Mouse (Mus musculus) MEL (cell line): ENCODE measurements at regions not wholly inside any gene's neighbourhood (a gene's known extent, or its start where the extent isn't known, plus 50 kb on each side); places are given as distances from the start of the nearest gene placed in this dataset.
"Not testable (repeated sequence)": the region's sequence is repeated elsewhere in the genome, so short reads cannot be mapped to it uniquely, and the experiment has no call there.

ENCODE experiments used
- DNase-seq: peaks from one replicate; pipeline ENCODE4 v3.0.0; 2011; ENCODE audit warnings: low read depth, low spot score
- H3K27ac ChIP-seq: 2 replicates; pipeline ENCODE4 v1.5.1; 2012; ENCODE audit warnings: low read depth, mild to moderate bottlenecking, control low read depth, low read length, moderate library complexity; ENCODE audit not compliant: control insufficient read depth
- H3K27me3 ChIP-seq, 2 experiments: fragments of 150-350 bp in 1 of 2; sonication (generic) in 1 of 2; 2 replicates each; pipeline ENCODE4 v1.6.1; 2012; ENCODE audit warnings: low read length in 2 of 2, mild to moderate bottlenecking in 2 of 2, improper control_type of control experiment in 1 of 2, moderate library complexity in 1 of 2; ENCODE audit not compliant: insufficient read depth in 2 of 2, control insufficient read depth in 1 of 2
- H3K36me3 ChIP-seq, 2 experiments: 2 replicates each; pipeline ENCODE4 v1.6.1; 2012 to 2014; ENCODE audit warnings: low read length in 2 of 2, improper control_type of control experiment in 1 of 2, inconsistent platforms in 1 of 2, mild to moderate bottlenecking in 1 of 2; ENCODE audit not compliant: insufficient read depth in 2 of 2, control insufficient read depth in 1 of 2
- H3K4me1 ChIP-seq, 2 experiments: fragments of 150-350 bp in 1 of 2; sonication (generic) in 1 of 2; 2 replicates each; pipeline ENCODE4 v1.6.1; 2012; ENCODE audit warnings: low read length in 2 of 2, improper control_type of control experiment in 1 of 2, mild to moderate bottlenecking in 1 of 2; ENCODE audit not compliant: insufficient read depth in 2 of 2, control insufficient read depth in 1 of 2
- H3K4me3 ChIP-seq, 2 experiments: fragments of 150-350 bp in 1 of 2; sonication (generic) in 1 of 2; 2 replicates each; pipeline ENCODE4 v1.5.1; 2012; ENCODE audit warnings: low read depth in 2 of 2, low read length in 2 of 2, mild to moderate bottlenecking in 2 of 2, moderate library complexity in 2 of 2, control low read depth in 1 of 2, improper control_type of control experiment in 1 of 2; ENCODE audit not compliant: control insufficient read depth in 1 of 2, insufficient read depth in 1 of 2
- H3K79me2 ChIP-seq: 2 replicates; pipeline ENCODE4 v1.6.1; 2012; ENCODE audit warnings: mild to moderate bottlenecking, low read length, moderate library complexity; ENCODE audit not compliant: control insufficient read depth, poor library complexity, insufficient read depth
- H3K9ac ChIP-seq: 2 replicates; pipeline ENCODE4 v1.6.1; 2012; ENCODE audit warnings: low read depth, mild to moderate bottlenecking, control low read depth, low read length, moderate library complexity; ENCODE audit not compliant: control insufficient read depth, poor library complexity, severe bottlenecking
- H3K9me3 ChIP-seq: fragments of 150-350 bp; sonication (generic); replicated peaks from 2 replicates; pipeline ENCODE4 v1.6.1; 2012; ENCODE audit warnings: mild to moderate bottlenecking, low read length, improper control_type of control experiment, moderate library complexity; ENCODE audit not compliant: insufficient read depth
- BHLHE40 ChIP-seq: IDR thresholded peaks from 2 replicates; pipeline ENCODE4 v1.6.1; 2012; ENCODE audit warnings: low read depth, mild to moderate bottlenecking, inconsistent platforms, low read length, improper control_type of control experiment, borderline replicate concordance
- CTCF ChIP-seq, 3 experiments: IDR thresholded peaks in 2 of 3; conservative IDR thresholded peaks in 1 of 3; 2 replicates each; pipeline ENCODE4 v1.5.1; 2011 to 2012; ENCODE audit warnings: low read length in 3 of 3, low read depth in 2 of 3, mild to moderate bottlenecking in 2 of 3, improper control_type of control experiment in 1 of 3, inconsistent platforms in 1 of 3, mixed read lengths in 1 of 3, moderate library complexity in 1 of 3; ENCODE audit not compliant: control insufficient read depth in 1 of 3, insufficient read depth in 1 of 3, poor library complexity in 1 of 3, severe bottlenecking in 1 of 3
- E2F4 ChIP-seq: IDR thresholded peaks from 2 replicates; pipeline ENCODE4 v1.6.1; 2011; ENCODE audit warnings: low read depth, low read length, improper control_type of control experiment, borderline replicate concordance
- EP300 ChIP-seq, 2 experiments: IDR thresholded peaks; 2 replicates each; pipeline ENCODE4 v1.6.1; 2011; ENCODE audit warnings: improper control_type of control experiment in 2 of 2, low read length in 2 of 2, low read depth in 1 of 2, mild to moderate bottlenecking in 1 of 2
- GABPA ChIP-seq: IDR thresholded peaks from 2 replicates; pipeline ENCODE4 v1.6.1; 2012; ENCODE audit warnings: low read depth, mild to moderate bottlenecking, inconsistent platforms, low read length, improper control_type of control experiment, moderate library complexity
- JUND ChIP-seq: IDR thresholded peaks from 2 replicates; pipeline ENCODE4 v1.6.1; 2011; ENCODE audit warnings: low read depth, mild to moderate bottlenecking, improper control_type of control experiment, low read length
- KAT2A ChIP-seq: conservative IDR thresholded peaks from 2 replicates; pipeline ENCODE4 v1.6.1; 2012; ENCODE audit warnings: low read depth, low read length, improper control_type of control experiment, inconsistent platforms
- MAZ ChIP-seq: IDR thresholded peaks from 2 replicates; pipeline ENCODE4 v1.6.1; 2012; ENCODE audit warnings: low read depth, mild to moderate bottlenecking, inconsistent platforms, low read length, improper control_type of control experiment
- MXI1 ChIP-seq: IDR thresholded peaks from 2 replicates; pipeline ENCODE4 v1.6.1; 2011; ENCODE audit warnings: mild to moderate bottlenecking, low read depth, low read length, improper control_type of control experiment
- MYB ChIP-seq: IDR thresholded peaks from 2 replicates; pipeline ENCODE4 v1.6.1; 2011; ENCODE audit warnings: mild to moderate bottlenecking, low read depth, low read length, improper control_type of control experiment
- MYC ChIP-seq: IDR thresholded peaks from 2 replicates; pipeline ENCODE4 v1.6.1; 2011; ENCODE audit warnings: low read depth, mild to moderate bottlenecking, low read length, improper control_type of control experiment, moderate library complexity
- NRF1 ChIP-seq: IDR thresholded peaks from 2 replicates; pipeline ENCODE4 v1.6.1; 2014; ENCODE audit warnings: low read depth, mild to moderate bottlenecking, inconsistent platforms, low read length, improper control_type of control experiment, moderate library complexity; ENCODE audit not compliant: poor library complexity, insufficient read depth, severe bottlenecking
- POLR2A ChIP-seq, 2 experiments: IDR thresholded peaks; 2 replicates each; pipeline ENCODE4 v1.6.1; 2011 to 2012; ENCODE audit warnings: low read length in 2 of 2, mild to moderate bottlenecking in 2 of 2, control low read depth in 1 of 2, improper control_type of control experiment in 1 of 2, low read depth in 1 of 2, moderate library complexity in 1 of 2; ENCODE audit not compliant: control insufficient read depth in 1 of 2, insufficient read depth in 1 of 2, poor library complexity in 1 of 2
- POLR2AphosphoS2 ChIP-seq: IDR thresholded peaks from 2 replicates; pipeline ENCODE4 v1.6.1; 2011; ENCODE audit warnings: low read length, improper control_type of control experiment
- RAD21 ChIP-seq: IDR thresholded peaks from 2 replicates; pipeline ENCODE4 v1.6.1; 2011; ENCODE audit warnings: mild to moderate bottlenecking, low read depth, low read length, improper control_type of control experiment
- RCOR1 ChIP-seq: IDR thresholded peaks from 2 replicates; pipeline ENCODE4 v1.6.1; 2012; ENCODE audit warnings: low read depth, mild to moderate bottlenecking, inconsistent platforms, low read length, improper control_type of control experiment
- TBP ChIP-seq: IDR thresholded peaks from 2 replicates; pipeline ENCODE4 v1.8.0; 2011; ENCODE audit warnings: low read depth, low read length, improper control_type of control experiment
- TCF12 ChIP-seq: IDR thresholded peaks from 2 replicates; pipeline ENCODE4 v1.6.1; 2014; ENCODE audit warnings: low read depth, mild to moderate bottlenecking, inconsistent platforms, low read length, improper control_type of control experiment, moderate library complexity
- ZKSCAN1 ChIP-seq: IDR thresholded peaks from 2 replicates; pipeline ENCODE4 v1.6.1; 2012; ENCODE audit warnings: low read depth, mild to moderate bottlenecking, inconsistent platforms, low read length, improper control_type of control experiment, moderate library complexity
- ZNF384 ChIP-seq: IDR thresholded peaks from 2 replicates; pipeline ENCODE4 v1.6.1; 2012; ENCODE audit warnings: low read depth, mild to moderate bottlenecking, inconsistent platforms, low read length, improper control_type of control experiment

- Histone ChIP-seq H3K27me3 (no peaks in the 10 kb centered on the region), H3K4me1 (no peaks in the 10 kb centered on the region), H3K36me3 (no peaks in the 10 kb centered on the region), H3K27ac (no peak overlapping the region), H3K9ac (no peak overlapping the region), H3K4me3 (no peak overlapping the region), H3K79me2 (no peaks in the 10 kb centered on the region), H3K9me3 (no peaks in the 10 kb centered on the region)
- no peak for DNase-seq
- TF ChIP-seq MYB (no peak), JUND (no peak), ZKSCAN1 (no peak), TCF12 (no peak), EP300 (IDR thresholded peaks at IDR 0.05; ENCODE audit: low read depth in 1 of 2, low read length in 2 of 2) (no peak), POLR2A (IDR thresholded peaks at IDR 0.05; ENCODE audit: control insufficient read depth in 1 of 2, insufficient read depth in 1 of 2, low read depth in 1 of 2, low read length in 2 of 2, poor library complexity in 1 of 2) (no peak), MAZ (no peak), RCOR1 (no peak)
Measured at GRCm38 (mm10) chr14:104372776-104373175, 95.0 kb downstream of the Pou4f1 start.

- H3K36me3 ChIP-seq = no peaks in the 10 kb centered on the region
- no peak for TF ChIP-seq ZNF384
- TF ChIP-seq GABPA = no peak
- DNase-seq = no peak
- H3K27me3 ChIP-seq = no peaks in the 10 kb centered on the region
- H3K9me3 ChIP-seq = no peaks in the 10 kb centered on the region
- H3K4me1 ChIP-seq = no peaks in the 10 kb centered on the region
- H3K4me3 ChIP-seq = no peak overlapping the region
- H3K9ac ChIP-seq = no peak overlapping the region
- no peaks in the 10 kb centered on the region for H3K79me2 ChIP-seq
- no peak overlapping the region for H3K27ac ChIP-seq
Measured at GRCm38 (mm10) chr14:104356636-104357035, 111.2 kb downstream of the Pou4f1 start.

GRCm38 (mm10) chr14:104336783-104337182 lies 131.0 kb downstream of the Pou4f1 start:
- not testable (repeated sequence) for H3K27ac ChIP-seq, H3K9ac ChIP-seq, H3K27me3 ChIP-seq, H3K36me3 ChIP-seq, H3K79me2 ChIP-seq, H3K4me3 ChIP-seq, H3K9me3 ChIP-seq, H3K4me1 ChIP-seq
- DNase-seq = peak; percentile 29
- peak in 1 of 3 experiments; percentile 2; a peak in 1 of 6 replicates for TF ChIP-seq CTCF (IDR thresholded peaks at IDR 0.05 in 2 of 3, conservative IDR thresholded peaks at IDR 0.05 in 1 of 3; ENCODE audit: control insufficient read depth in 1 of 3, insufficient read depth in 1 of 3, low read depth in 2 of 3, low read length in 3 of 3, poor library complexity in 1 of 3, severe bottlenecking in 1 of 3)

- Histone ChIP-seq H3K79me2 (no peaks in the 10 kb centered on the region), H3K9me3 (no peaks in the 10 kb centered on the region), H3K4me1 (no peaks in the 10 kb centered on the region), H3K27ac (no peak overlapping the region), H3K36me3 (no peaks in the 10 kb centered on the region), H3K4me3 (no peak overlapping the region), H3K9ac (no peak overlapping the region), H3K27me3 (no peaks in the 10 kb centered on the region)
- DNase-seq = no peak
- TF ChIP-seq RAD21 (no peak), MXI1 (no peak), E2F4 (no peak), MAZ (no peak), TCF12 (no peak), TBP (no peak), KAT2A (no peak), POLR2AphosphoS2 (no peak), MYB (no peak), MYC (no peak), CTCF (IDR thresholded peaks at IDR 0.05 in 2 of 3, conservative IDR thresholded peaks at IDR 0.05 in 1 of 3; ENCODE audit: control insufficient read depth in 1 of 3, insufficient read depth in 1 of 3, low read depth in 2 of 3, low read length in 3 of 3, poor library complexity in 1 of 3, severe bottlenecking in 1 of 3) (no peak), BHLHE40 (no peak), NRF1 (no peak)
Measured at GRCm38 (mm10) chr14:104326089-104326488, 141.7 kb downstream of the Pou4f1 start.
